Mouse (Mus musculus): ENCODE measurements at regions not wholly inside any gene's neighbourhood (a gene's known extent, or its start where the extent isn't known, plus 50 kb on each side); places are given as distances from the start of the nearest gene placed in this dataset.

GRCm38 (mm10) chrX:99544410-99544809 is 73.3 kb upstream of the Pja1 start:
- ATAC-seq, result no peak
- Histone ChIP-seq H3K27me3 (ENCODE audit: control insufficient read depth, insufficient read depth, low read depth, low read length) (peaks cover 3% of the 10 kb centered on the region), H3K36me3 (ENCODE audit: control insufficient read depth, insufficient read depth, low read length) (no peaks in the 10 kb centered on the region), H3K27ac (ENCODE audit: low read length) (no peak overlapping the region), H3K4me3 (ENCODE audit: low read depth, low read length) (no peak overlapping the region), H3K4me1 (ENCODE audit: control insufficient read depth, insufficient read depth, low read length) (no peaks in the 10 kb centered on the region; the same call in 1 of the 2 replicates), H3K9ac (ENCODE audit: low read depth, low read length) (no peak overlapping the region), H3K9me3 (replicated peaks; ENCODE audit: control insufficient read depth, low read length, poor library complexity, severe bottlenecking) (no peaks in the 10 kb centered on the region), H3K4me2 (ENCODE audit: low read length) (no peak overlapping the region)
- WGBS, result 92% methylated on average over 4 of the region's 4 CpGs

- H3K36me3 ChIP-seq (ENCODE audit: control insufficient read depth, insufficient read depth, low read length), result no peaks in the 10 kb centered on the region
- 94% methylated on average over 3 of the region's 3 CpGs for WGBS
- H3K4me3 ChIP-seq (ENCODE audit: low read depth, low read length), result no peak overlapping the region
- H3K9me3 ChIP-seq (replicated peaks; ENCODE audit: control insufficient read depth, low read length, poor library complexity, severe bottlenecking), result no peaks in the 10 kb centered on the region
- H3K27ac ChIP-seq (ENCODE audit: low read length), result no peak overlapping the region
- no peak for ATAC-seq
- no peaks in the 10 kb centered on the region; the same call in 1 of the 2 replicates for H3K4me1 ChIP-seq (ENCODE audit: control insufficient read depth, insufficient read depth, low read length)
- no peak overlapping the region for H3K9ac ChIP-seq (ENCODE audit: low read depth, low read length)
- peaks cover 3% of the 10 kb centered on the region; the same call in 1 of the 2 replicates for H3K27me3 ChIP-seq (ENCODE audit: control insufficient read depth, insufficient read depth, low read depth, low read length)
- H3K4me2 ChIP-seq (ENCODE audit: low read length), result no peak overlapping the region
Measured at GRCm38 (mm10) chrX:99541916-99542315, 70.8 kb upstream of the Pja1 start.

GRCm38 (mm10) chrX:99540087-99540576 is 69.1 kb upstream of the Pja1 start:
- WGBS, result 43% methylated on average over 6 of the region's 6 CpGs
- H3K4me1 ChIP-seq (ENCODE audit: control insufficient read depth, insufficient read depth, low read length), result peaks cover 2% of the 10 kb centered on the region; the same call in 1 of the 2 replicates
- peaks cover 5% of the 10 kb centered on the region for H3K27me3 ChIP-seq (ENCODE audit: control insufficient read depth, insufficient read depth, low read depth, low read length)
- H3K36me3 ChIP-seq (ENCODE audit: control insufficient read depth, insufficient read depth, low read length), result no peaks in the 10 kb centered on the region
- H3K27ac ChIP-seq (ENCODE audit: low read length), result no peak overlapping the region; the same call in 1 of the 2 replicates
- no peaks in the 10 kb centered on the region for H3K9me3 ChIP-seq (replicated peaks; ENCODE audit: control insufficient read depth, low read length, poor library complexity, severe bottlenecking)
- peak; percentile 89 for ATAC-seq
- H3K4me3 ChIP-seq (ENCODE audit: low read depth, low read length), result no peak overlapping the region
- H3K9ac ChIP-seq (ENCODE audit: low read depth, low read length), result no peak overlapping the region
- no peak overlapping the region for H3K4me2 ChIP-seq (ENCODE audit: low read length)

GRCm38 (mm10) chrX:99539684-99540083 is 68.6 kb upstream of the Pja1 start:
- peak; percentile 16; the same call in 1 of the 2 replicates for ATAC-seq
- Histone ChIP-seq H3K9ac (ENCODE audit: low read depth, low read length) (no peak overlapping the region), H3K4me3 (ENCODE audit: low read depth, low read length) (no peak overlapping the region), H3K27me3 (ENCODE audit: control insufficient read depth, insufficient read depth, low read depth, low read length) (peaks cover 10% of the 10 kb centered on the region), H3K4me2 (ENCODE audit: low read length) (no peak overlapping the region), H3K36me3 (ENCODE audit: control insufficient read depth, insufficient read depth, low read length) (no peaks in the 10 kb centered on the region), H3K4me1 (ENCODE audit: control insufficient read depth, insufficient read depth, low read length) (peaks cover 4% of the 10 kb centered on the region; the same call in 1 of the 2 replicates), H3K9me3 (replicated peaks; ENCODE audit: control insufficient read depth, low read length, poor library complexity, severe bottlenecking) (no peaks in the 10 kb centered on the region), H3K27ac (ENCODE audit: low read length) (no peak overlapping the region; the same call in 1 of the 2 replicates)
- 69% methylated on average over 4 of the region's 4 CpGs for WGBS

- H3K4me1 ChIP-seq (ENCODE audit: control insufficient read depth, insufficient read depth, low read length), result peaks cover 4% of the 10 kb centered on the region; the same call in 1 of the 2 replicates
- 85% methylated on average over 4 of the region's 4 CpGs for WGBS
- no peak overlapping the region for H3K27ac ChIP-seq (ENCODE audit: low read length)
- H3K4me2 ChIP-seq (ENCODE audit: low read length), result no peak overlapping the region
- no peak overlapping the region for H3K9ac ChIP-seq (ENCODE audit: low read depth, low read length)
- no peaks in the 10 kb centered on the region for H3K9me3 ChIP-seq (replicated peaks; ENCODE audit: control insufficient read depth, low read length, poor library complexity, severe bottlenecking)
- H3K36me3 ChIP-seq (ENCODE audit: control insufficient read depth, insufficient read depth, low read length), result no peaks in the 10 kb centered on the region
- no peak for ATAC-seq
- peaks cover 12% of the 10 kb centered on the region for H3K27me3 ChIP-seq (ENCODE audit: control insufficient read depth, insufficient read depth, low read depth, low read length)
- H3K4me3 ChIP-seq (ENCODE audit: low read depth, low read length), result no peak overlapping the region
Measured at GRCm38 (mm10) chrX:99537814-99538213, 66.7 kb upstream of the Pja1 start.

- H3K9ac ChIP-seq (ENCODE audit: low read depth, low read length), result no peak overlapping the region
- H3K4me3 ChIP-seq (ENCODE audit: low read depth, low read length), result no peak overlapping the region
- H3K9me3 ChIP-seq (replicated peaks; ENCODE audit: control insufficient read depth, low read length, poor library complexity, severe bottlenecking), result no peaks in the 10 kb centered on the region
- WGBS, result 48% methylated on average over 4 of the region's 4 CpGs
- H3K36me3 ChIP-seq (ENCODE audit: control insufficient read depth, insufficient read depth, low read length), result no peaks in the 10 kb centered on the region
- H3K27me3 ChIP-seq (ENCODE audit: control insufficient read depth, insufficient read depth, low read depth, low read length), result peaks cover 16% of the 10 kb centered on the region
- peaks cover 8% of the 10 kb centered on the region; the same call in 1 of the 2 replicates for H3K4me1 ChIP-seq (ENCODE audit: control insufficient read depth, insufficient read depth, low read length)
- ATAC-seq, result peak; percentile 69
- H3K27ac ChIP-seq (ENCODE audit: low read length), result peak overlapping the region; percentile 55; the same call in 1 of the 2 replicates
- no peak overlapping the region for H3K4me2 ChIP-seq (ENCODE audit: low read length)
Measured at GRCm38 (mm10) chrX:99534922-99535321, 63.8 kb upstream of the Pja1 start.

GRCm38 (mm10) chrX:99531154-99531553 is 60.1 kb upstream of the Pja1 start:
- Histone ChIP-seq H3K4me1 (ENCODE audit: control insufficient read depth, insufficient read depth, low read length) (peaks cover 8% of the 10 kb centered on the region; the same call in 1 of the 2 replicates), H3K27ac (ENCODE audit: low read length) (no peak overlapping the region), H3K4me3 (ENCODE audit: low read depth, low read length) (no peak overlapping the region), H3K27me3 (ENCODE audit: control insufficient read depth, insufficient read depth, low read depth, low read length) (peaks cover 23% of the 10 kb centered on the region), H3K9ac (ENCODE audit: low read depth, low read length) (no peak overlapping the region), H3K4me2 (ENCODE audit: low read length) (no peak overlapping the region), H3K36me3 (ENCODE audit: control insufficient read depth, insufficient read depth, low read length) (no peaks in the 10 kb centered on the region), H3K9me3 (replicated peaks; ENCODE audit: control insufficient read depth, low read length, poor library complexity, severe bottlenecking) (no peaks in the 10 kb centered on the region)
- WGBS, result 76% methylated on average over 3 of the region's 3 CpGs
- ATAC-seq, result no peak

GRCm38 (mm10) chrX:99530511-99530910 is 59.4 kb upstream of the Pja1 start:
- H3K9me3 ChIP-seq (replicated peaks; ENCODE audit: control insufficient read depth, low read length, poor library complexity, severe bottlenecking), result no peaks in the 10 kb centered on the region
- WGBS, result 75% methylated on average over 7 of the region's 7 CpGs
- ATAC-seq, result no peak
- H3K27ac ChIP-seq (ENCODE audit: low read length), result no peak overlapping the region
- H3K36me3 ChIP-seq (ENCODE audit: control insufficient read depth, insufficient read depth, low read length), result no peaks in the 10 kb centered on the region
- H3K27me3 ChIP-seq (ENCODE audit: control insufficient read depth, insufficient read depth, low read depth, low read length), result peaks cover 23% of the 10 kb centered on the region
- no peak overlapping the region for H3K4me2 ChIP-seq (ENCODE audit: low read length)
- peaks cover 8% of the 10 kb centered on the region; the same call in 1 of the 2 replicates for H3K4me1 ChIP-seq (ENCODE audit: control insufficient read depth, insufficient read depth, low read length)
- no peak overlapping the region for H3K9ac ChIP-seq (ENCODE audit: low read depth, low read length)
- no peak overlapping the region for H3K4me3 ChIP-seq (ENCODE audit: low read depth, low read length)

- Histone ChIP-seq H3K27me3 (ENCODE audit: control insufficient read depth, insufficient read depth, low read depth, low read length) (peaks cover 13% of the 10 kb centered on the region), H3K9ac (ENCODE audit: low read depth, low read length) (no peak overlapping the region), H3K4me2 (ENCODE audit: low read length) (no peak overlapping the region), H3K27ac (ENCODE audit: low read length) (no peak overlapping the region), H3K4me3 (ENCODE audit: low read depth, low read length) (no peak overlapping the region), H3K4me1 (ENCODE audit: control insufficient read depth, insufficient read depth, low read length) (no peaks in the 10 kb centered on the region), H3K36me3 (ENCODE audit: control insufficient read depth, insufficient read depth, low read length) (no peaks in the 10 kb centered on the region), H3K9me3 (replicated peaks; ENCODE audit: control insufficient read depth, low read length, poor library complexity, severe bottlenecking) (no peaks in the 10 kb centered on the region)
- no peak for ATAC-seq
- 30% methylated on average over 6 of the region's 6 CpGs for WGBS
Measured at GRCm38 (mm10) chrX:99523306-99523705, 52.2 kb upstream of the Pja1 start.

Data from midbrain, embryonic 16.5 days (tissue).